Mouse (Mus musculus): ENCODE results near the gene Tbcel.

Gene Tbcel

DNA sequence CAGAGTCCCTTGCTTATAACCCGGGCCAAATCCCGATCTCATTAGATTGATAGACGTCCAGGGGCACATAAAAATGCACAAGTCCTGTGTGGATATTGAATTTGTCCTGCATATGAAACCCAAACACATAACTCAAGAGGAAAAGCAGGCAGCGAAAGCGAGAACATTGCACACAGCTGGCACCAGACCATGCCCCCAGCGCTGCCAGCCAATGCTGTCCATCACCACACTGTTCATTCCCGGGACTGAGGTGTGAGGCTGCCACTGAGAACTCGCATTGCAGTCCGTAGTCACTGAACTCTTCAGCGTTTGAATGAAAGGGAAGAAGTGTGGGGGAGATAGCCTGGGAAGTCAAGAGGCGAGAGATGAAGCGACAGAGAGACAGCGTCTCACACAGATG lies 122.0 kb downstream of the Tbcel start:
- no peak for DNase-seq (ENCODE audit: low read depth)

DNA sequence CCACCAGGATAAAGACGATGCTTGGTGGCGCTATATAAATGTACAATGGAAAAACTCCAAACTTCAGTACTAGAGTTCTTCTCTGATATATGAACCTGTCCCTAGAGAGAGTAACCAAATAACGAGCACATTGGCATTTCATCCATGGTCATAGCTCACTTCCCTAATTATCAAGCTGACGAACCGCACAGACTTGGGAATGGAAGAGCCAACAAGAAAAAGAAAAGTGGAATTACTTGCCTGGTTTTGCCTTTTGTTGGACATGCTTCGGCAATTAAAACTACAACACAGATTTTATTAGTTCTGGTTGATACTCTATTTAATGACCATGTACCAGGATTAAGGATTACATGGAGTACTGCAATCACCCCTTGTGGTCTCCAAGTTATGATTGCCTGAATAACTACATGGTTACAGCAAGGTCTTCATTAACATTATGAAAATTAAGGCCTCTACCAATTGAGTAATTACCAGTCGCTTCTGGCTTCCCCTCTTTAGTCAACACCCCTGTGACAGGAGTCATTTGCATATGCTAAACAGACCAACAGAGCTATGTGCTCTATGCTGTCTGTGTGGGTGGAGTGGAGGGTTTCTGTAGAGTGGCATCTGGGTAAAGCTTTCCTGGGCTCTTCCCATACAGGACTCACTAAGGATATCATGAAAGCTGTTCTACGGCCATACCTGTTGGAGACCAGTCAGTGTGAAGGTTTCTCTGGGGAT lies 124.8 kb downstream of the Tbcel start:
- DNase-seq (ENCODE audit: low read depth): no peak

DNA sequence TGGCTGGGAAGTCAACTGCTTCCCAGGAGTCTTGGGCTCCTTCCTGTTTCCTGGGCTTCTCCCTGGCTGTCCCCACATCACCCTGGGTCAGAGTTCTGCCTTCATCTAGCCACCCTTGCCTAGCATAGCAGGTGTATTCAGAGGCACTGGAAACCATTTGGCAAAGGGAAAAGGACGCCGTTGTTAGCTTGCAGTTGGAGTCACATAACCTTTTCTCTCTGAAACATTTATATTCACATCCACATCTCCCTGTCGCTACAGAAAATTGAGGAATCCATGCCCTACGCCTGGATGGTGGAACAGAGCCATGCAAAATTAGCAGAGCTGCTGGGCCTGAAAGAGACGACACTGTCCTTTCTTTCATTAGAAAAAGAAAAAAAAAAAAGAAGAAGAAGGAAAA lies 125.5 kb downstream of the Tbcel start:
- DNase-seq (ENCODE audit: low read depth): no peak

DNA sequence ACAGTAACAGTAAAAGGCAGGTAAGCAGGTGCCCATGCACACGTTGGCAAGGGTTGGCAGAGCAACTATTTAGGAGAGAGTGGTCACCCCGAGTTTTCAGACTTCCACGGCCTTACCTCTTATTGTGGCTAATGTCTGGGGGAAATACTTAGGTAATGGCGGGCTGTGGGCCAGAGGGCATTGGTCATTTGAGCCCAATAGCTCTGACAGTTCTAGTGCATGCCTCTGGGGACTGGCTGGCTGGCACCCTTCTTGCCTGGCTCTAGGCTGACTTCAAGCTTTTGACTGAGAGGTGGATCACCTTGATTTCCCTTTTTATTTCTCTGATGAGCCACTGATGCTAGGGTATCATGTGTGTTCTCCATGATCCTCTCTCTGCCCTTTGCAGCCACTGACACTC lies 129.5 kb downstream of the Tbcel start:
- DNase-seq (ENCODE audit: low read depth): no peak

DNA sequence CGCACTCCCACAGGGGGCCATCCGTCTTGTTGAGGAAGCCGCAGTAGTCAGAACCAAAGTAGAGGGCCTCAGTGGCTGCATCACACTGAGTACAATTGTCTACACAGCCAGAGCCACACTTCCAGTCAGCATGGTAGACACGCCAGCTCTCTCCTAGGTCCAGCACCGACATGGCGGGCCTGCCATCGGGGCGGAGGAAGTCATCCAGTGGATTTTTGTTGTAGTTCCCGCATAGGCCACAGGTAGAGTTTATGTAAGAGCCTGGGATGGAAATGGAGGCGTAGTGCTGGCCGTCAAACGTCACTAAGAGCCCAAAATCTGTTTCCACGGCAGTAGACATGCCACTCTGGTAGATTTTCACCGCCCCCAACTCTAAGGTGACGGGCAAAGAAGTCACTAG lies 130.0 kb downstream of the Tbcel start:
- DNase-seq (ENCODE audit: low read depth): no peak

DNA sequence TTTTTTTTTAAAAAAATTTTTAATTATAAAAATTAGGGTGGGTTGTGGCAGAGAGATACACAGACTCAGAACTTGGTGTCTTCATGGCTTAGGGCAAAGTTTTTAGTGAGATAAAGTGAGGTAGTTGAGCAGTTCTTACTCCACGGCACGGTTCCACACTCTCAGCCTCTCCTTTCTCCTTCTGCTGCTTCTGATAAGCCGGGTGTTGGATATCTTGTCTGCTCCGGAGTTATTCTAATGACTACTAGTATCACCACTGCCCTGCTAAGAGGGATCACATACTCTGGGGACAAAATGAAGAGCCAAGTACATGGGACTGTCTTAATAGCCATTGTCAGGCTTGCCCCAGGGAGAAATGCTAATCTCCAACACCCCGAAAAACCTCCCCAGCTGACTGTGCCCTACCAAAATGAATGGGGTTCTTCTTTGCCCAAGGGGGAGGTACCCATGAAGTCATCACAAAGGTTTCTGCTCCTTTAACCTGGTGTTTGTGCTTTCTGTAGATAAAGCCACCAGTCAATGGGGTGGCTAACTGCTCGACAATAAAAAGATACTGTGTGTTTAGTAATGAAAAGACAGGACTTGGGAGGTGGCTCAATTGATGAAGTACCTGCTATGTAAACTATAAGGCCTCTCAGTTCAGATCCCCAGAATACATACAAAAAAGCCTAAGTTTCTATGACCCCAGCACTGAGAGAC lies 135.8 kb downstream of the Tbcel start:
- no peak for DNase-seq (ENCODE audit: low read depth)

Measured in 416B (cell line).